Mouse (Mus musculus) gastrocnemius, postnatal 36 days (tissue): Measurements from ENCODE around the gene Klf11. TPM values are rescaled to one million over a fixed set of nuclear protein-coding genes. Genes with fewer than 3 reads are reported as not detected.
A peak's percentile ranks its signal among the peaks of the same experiment; 100 is the strongest.
"Not testable (repeated sequence)": the region's sequence is repeated elsewhere in the genome, so short reads cannot be mapped to it uniquely, and the experiment has no call there.

Source experiments
- DNase-seq, 2 experiments: peaks; one replicate each; pipeline ENCODE4 v3.0.0; 2022
- intact Hi-C: fragments of 180-260 bp; cut with DNase I; formaldehyde crosslinking; loops from one replicate; pipeline ENCODE4 v1.15.1; 2025
- long read RNA-seq, 2 experiments: library from polyadenylated mRNA; stranded (forward); transcript quantifications; one replicate each; pipeline ENCODE4 v2.0.0; 2021
- total RNA-seq, 2 experiments: library from RNA; stranded (reverse); gene quantifications; 2 replicates each; pipeline ENCODE4 v1.2.3; 2021

Gene Klf11
- total RNA-seq: 1 to 10 TPM; 7.8 to 8.6 TPM
- long read RNA-seq, experiment 1, full-length matches to known transcripts: 2 of 2 reads
- long read RNA-seq, experiment 1, partial matches to known transcripts: 0 of 2 reads
- long read RNA-seq, experiment 1, other reads (novel, unspliced or antisense): 0 of 2 reads
- long read RNA-seq, experiment 2, full-length matches to known transcripts: 1 of 3 reads
- long read RNA-seq, experiment 2, partial matches to known transcripts: 1 of 3 reads
- long read RNA-seq, experiment 2, other reads (novel, unspliced or antisense): 1 of 3 reads

GRCm38 (mm10) chr12:24651063-24651557, at the start of gene Klf11:
Gene Klf11 (plus strand): TSS chr12:24651274.
- intact Hi-C loops: no loop called here
- peak; percentile 97 for DNase-seq

GRCm38 (mm10) chr12:24603266-24603665, 47.8 kb upstream of the Klf11 start:
- peak; percentile 52 to 71 for DNase-seq
- intact Hi-C loops: loop anchor here (1.0 kb wide), 1 partner anchor 94 kb away; no protein-coding TSS in a partner anchor

GRCm38 (mm10) chr12:24606166-24606565, 44.9 kb upstream of the Klf11 start:
- intact Hi-C loops: loop anchor here (5.0 kb wide), 1 partner anchor 76 kb away; the partner anchor contains the start of gene Cys1
- no peak for DNase-seq

- no peak for DNase-seq
- intact Hi-C loops: no loop called here
These were observed 38.5 kb upstream of the Klf11 start for GRCm38 (mm10) chr12:24612591-24612990.

- intact Hi-C loops: no loop called here
- no peak for DNase-seq
These were observed 36.5 kb upstream of the Klf11 start for GRCm38 (mm10) chr12:24614452-24615075.

- intact Hi-C loops: no loop called here
- no peak for DNase-seq
These were observed 35.9 kb upstream of the Klf11 start for GRCm38 (mm10) chr12:24615140-24615539.

GRCm38 (mm10) chr12:24619436-24619835, 31.6 kb upstream of the Klf11 start:
- DNase-seq: no peak
- intact Hi-C loops: no loop called here

- intact Hi-C loops: no loop called here
- no peak for DNase-seq
These were observed 27.4 kb upstream of the Klf11 start for GRCm38 (mm10) chr12:24623486-24624251.

- intact Hi-C loops: no loop called here
- DNase-seq: no peak
These were observed 24.7 kb upstream of the Klf11 start for GRCm38 (mm10) chr12:24626401-24626800.

- intact Hi-C loops: no loop called here
- no peak for DNase-seq
These were observed 23.9 kb upstream of the Klf11 start for GRCm38 (mm10) chr12:24627215-24627614.

- intact Hi-C loops: no loop called here
- DNase-seq: no peak
These were observed 20.9 kb upstream of the Klf11 start for GRCm38 (mm10) chr12:24630220-24630619.

GRCm38 (mm10) chr12:24632404-24632803, 18.7 kb upstream of the Klf11 start:
- DNase-seq: no peak
- intact Hi-C loops: no loop called here

- DNase-seq: peak in 1 of 2 experiments; percentile 22
- intact Hi-C loops: loop anchor here (2.0 kb wide), 1 partner anchor 15 kb away; no protein-coding TSS in a partner anchor
These were observed 17.3 kb upstream of the Klf11 start for GRCm38 (mm10) chr12:24633753-24634191.

- intact Hi-C loops: loop anchor here (2.0 kb wide), 1 partner anchor 15 kb away; no protein-coding TSS in a partner anchor
- no peak for DNase-seq
These were observed 16.9 kb upstream of the Klf11 start for GRCm38 (mm10) chr12:24634212-24634611.

- DNase-seq: no peak
- intact Hi-C loops: loop anchor here (2.0 kb wide), 1 partner anchor 14 kb away; no protein-coding TSS in a partner anchor
These were observed 16.4 kb upstream of the Klf11 start for GRCm38 (mm10) chr12:24634648-24635047.

GRCm38 (mm10) chr12:24638787-24639186, 12.3 kb upstream of the Klf11 start:
- not testable (repeated sequence) for DNase-seq

GRCm38 (mm10) chr12:24642370-24642802, 8.7 kb upstream of the Klf11 start:
- peak in 1 of 2 experiments; percentile 36 for DNase-seq
- intact Hi-C loops: no loop called here

More at GRCm38 (mm10) chr12:24638787-24639186, 12.3 kb upstream of the Klf11 start:
- intact Hi-C loops: not testable (repeated sequence)

- intact Hi-C loops: no loop called here
- DNase-seq: no peak
These were observed 6.9 kb upstream of the Klf11 start for GRCm38 (mm10) chr12:24644125-24644571.

- intact Hi-C loops: no loop called here
- no peak for DNase-seq
These were observed 5.2 kb upstream of the Klf11 start for GRCm38 (mm10) chr12:24645901-24646300.

GRCm38 (mm10) chr12:24648094-24648493, 3.0 kb upstream of the Klf11 start:
- no peak for DNase-seq
- intact Hi-C loops: loop anchor here (2.0 kb wide), 1 partner anchor 13 kb away; no protein-coding TSS in a partner anchor
